Mouse (Mus musculus) CH12.LX (cell line): ENCODE measurements around the gene Rab43.

Source experiments
- CTCF ChIP-seq, 2 experiments: IDR thresholded peaks in 1 of 2; conservative IDR thresholded peaks in 1 of 2; 2 replicates each; pipeline ENCODE4 v1.5.1; 2011 to 2012; ENCODE audit warnings: low read depth in 2 of 2, low read length in 2 of 2, improper control_type of control experiment in 1 of 2, inconsistent platforms in 1 of 2, mild to moderate bottlenecking in 1 of 2, moderate library complexity in 1 of 2
- E2F4 ChIP-seq: IDR thresholded peaks from 2 replicates; pipeline ENCODE4 v1.6.1; 2011; ENCODE audit warnings: low read depth, low read length, improper control_type of control experiment; ENCODE audit not compliant: insufficient replicate concordance
- HCFC1 ChIP-seq: IDR thresholded peaks from 2 replicates; pipeline ENCODE4 v1.6.1; 2012; ENCODE audit warnings: low read depth, mild to moderate bottlenecking, inconsistent platforms, low read length, improper control_type of control experiment
- JUND ChIP-seq: conservative IDR thresholded peaks from 2 replicates; pipeline ENCODE4 v1.6.1; 2011; ENCODE audit warnings: low read depth, low read length, improper control_type of control experiment
- MAFK ChIP-seq: IDR thresholded peaks from 2 replicates; pipeline ENCODE4 v1.6.1; 2011; ENCODE audit warnings: low read length, improper control_type of control experiment; ENCODE audit not compliant: insufficient replicate concordance
- MXI1 ChIP-seq: IDR thresholded peaks from 2 replicates; pipeline ENCODE4 v1.6.1; 2011; ENCODE audit warnings: mild to moderate bottlenecking, low read depth, low read length, improper control_type of control experiment
- POLR2A ChIP-seq: IDR thresholded peaks from 2 replicates; pipeline ENCODE4 v1.6.1; 2011; ENCODE audit warnings: low read depth, mild to moderate bottlenecking, improper control_type of control experiment, low read length
- UBTF ChIP-seq: IDR thresholded peaks from 2 replicates; pipeline ENCODE4 v1.6.1; 2012; ENCODE audit warnings: low read depth, mild to moderate bottlenecking, inconsistent platforms, low read length, improper control_type of control experiment, moderate library complexity
- USF1 ChIP-seq: IDR thresholded peaks from 2 replicates; pipeline ENCODE4 v1.6.1; 2014; ENCODE audit warnings: low read depth, mild to moderate bottlenecking, inconsistent platforms, low read length, improper control_type of control experiment
- ZC3H11A ChIP-seq: IDR thresholded peaks from 2 replicates; pipeline ENCODE4 v1.6.1; 2012; ENCODE audit warnings: low read depth, mild to moderate bottlenecking, inconsistent platforms, low read length, improper control_type of control experiment

- TF ChIP-seq CTCF (conservative IDR thresholded peaks at IDR 0.05 in 1 of 2, IDR thresholded peaks at IDR 0.05 in 1 of 2; ENCODE audit: low read depth in 2 of 2, low read length in 2 of 2) (no peak), USF1 (no peak), ZC3H11A (no peak), UBTF (no peak), MAFK (no peak), MXI1 (no peak), POLR2A (no peak), E2F4 (no peak), HCFC1 (no peak), JUND (no peak)
Measured at GRCm38 (mm10) chr6:87846813-87847212, 34.8 kb upstream of the Rab43 start.
